Mouse (Mus musculus) G1E-ER4 (cell line): Measurements from ENCODE around the gene Olfr1391. TPM values are rescaled to one million over a fixed set of nuclear protein-coding genes. Genes with fewer than 3 reads are reported as not detected.
"Not testable (repeated sequence)": the region's sequence is repeated elsewhere in the genome, so short reads cannot be mapped to it uniquely, and the experiment has no call there.

ENCODE experiments used
- GATA1 ChIP-seq: IDR thresholded peaks from one replicate; pipeline ENCODE4 v1.8.0; 2012; ENCODE audit warnings: low read length, inconsistent platforms
- polyA plus RNA-seq: library from polyadenylated mRNA; stranded (reverse); fragments of >175 nt; gene quantifications from 2 replicates; pipeline ENCODE4 v1.2.3, GENCODE M21; 2012

Olfr1391 gene
- not detected in 2 replicates for polyA plus RNA-seq

DNA sequence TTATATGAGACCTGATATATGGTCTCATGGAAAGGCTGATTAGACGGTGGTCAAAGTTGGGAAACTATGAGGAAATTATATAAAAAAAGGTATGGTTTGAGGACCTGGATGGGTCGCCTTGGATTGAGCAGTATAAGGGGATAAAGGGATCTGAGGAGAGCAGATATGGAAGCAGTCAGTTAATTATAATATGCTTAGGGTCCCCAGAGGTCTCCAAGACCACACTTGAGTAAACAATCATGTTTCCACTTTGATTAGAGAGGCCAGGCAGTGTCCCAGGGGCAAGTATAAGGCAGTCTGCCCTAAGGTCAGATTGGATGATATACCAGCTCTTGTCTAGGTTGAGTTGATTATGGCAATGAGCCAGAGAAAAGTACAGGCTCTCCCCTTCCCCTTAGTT is at the start of gene Olfr1391:
Gene Olfr1391 (plus strand): TSS at position 301 of the 400 bp plus-strand sequence.
- TF ChIP-seq GATA1: no peak

DNA sequence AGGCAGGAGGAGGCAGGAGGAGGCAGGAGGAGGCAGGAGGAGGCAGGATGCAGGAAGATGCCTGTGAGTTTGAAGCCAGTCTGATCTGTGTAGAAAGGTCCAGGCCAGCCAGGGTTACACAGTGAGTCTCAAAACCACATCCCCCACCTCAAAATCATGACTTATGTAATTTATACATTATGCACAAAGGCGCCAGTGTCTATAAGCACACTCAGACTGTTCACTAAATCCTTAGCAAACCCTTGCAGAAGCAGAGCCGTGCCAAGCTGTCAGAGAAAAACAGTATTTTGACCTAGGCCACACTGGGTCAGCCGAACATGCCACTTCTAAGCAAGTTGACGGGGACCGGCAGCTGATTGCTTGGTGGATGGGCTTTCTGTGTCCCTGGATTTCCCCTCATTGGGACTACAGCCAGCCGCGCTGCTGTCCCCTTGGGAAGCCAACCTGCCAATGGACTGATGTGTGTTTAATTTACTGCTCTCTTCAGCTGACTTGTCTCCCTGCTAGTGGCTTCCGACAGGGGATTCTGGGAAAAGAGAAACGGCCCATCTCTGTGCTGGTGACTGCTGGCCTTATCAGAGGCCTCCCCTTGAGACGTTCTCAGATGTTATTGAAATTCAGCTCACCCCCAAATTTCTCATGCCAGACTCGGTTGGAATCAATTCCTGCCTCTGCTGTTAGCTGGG is 48.6 kb upstream of the Olfr1391 start:
- no peak for TF ChIP-seq GATA1

DNA sequence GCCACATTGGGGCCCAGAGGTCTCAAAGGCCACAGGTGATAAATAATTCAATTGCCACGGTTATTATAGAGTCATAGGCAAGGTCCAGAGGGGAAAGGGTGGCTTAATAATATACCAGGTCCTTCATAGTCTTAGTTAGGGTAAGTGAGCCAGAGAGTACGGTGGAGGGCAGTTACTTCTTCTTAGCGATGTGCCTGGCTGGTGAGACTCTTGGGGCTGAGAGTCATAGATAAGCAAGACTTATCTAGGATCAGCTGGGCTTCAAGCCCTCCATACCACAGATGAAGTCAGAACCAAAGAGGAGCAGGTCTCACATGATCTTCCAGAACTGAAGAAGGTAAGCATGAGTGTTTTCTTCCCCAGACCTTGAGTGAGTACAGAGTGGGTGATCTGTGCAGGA is 44.3 kb upstream of the Olfr1391 start, which contains the start of gene Olfr1393:
Gene Olfr1393 (plus strand): TSS at position 83 of the 400 bp plus-strand sequence.
- TF ChIP-seq GATA1: no peak

DNA sequence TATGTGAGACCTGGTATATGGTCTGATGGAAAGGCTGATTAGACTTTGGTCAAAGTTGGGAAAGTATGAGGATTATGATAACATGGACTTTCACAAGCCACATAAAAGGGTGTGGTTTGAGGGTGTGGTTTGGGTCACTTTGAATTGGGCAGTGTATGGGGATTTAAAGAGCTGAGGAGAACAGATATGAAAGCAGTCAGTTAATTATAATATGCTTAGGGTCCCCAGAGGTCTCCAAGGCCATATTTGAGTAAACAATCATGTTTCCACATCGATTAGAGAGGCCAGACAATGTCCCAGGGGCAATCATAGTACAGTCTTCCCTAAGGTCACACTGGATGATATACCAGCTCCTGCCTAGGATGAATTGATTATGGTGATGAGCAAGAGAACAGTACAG is 37.6 kb upstream of the Olfr1391 start, which contains the start of gene Olfr1392:
Gene Olfr1392 (plus strand): TSS at position 301 of the 400 bp plus-strand sequence.
- not testable (repeated sequence) for TF ChIP-seq GATA1

- TF ChIP-seq GATA1: no peak
These were observed 35.3 kb upstream of the Olfr1391 start for GRCm38 (mm10) chr11:49287251-49287650.

- TF ChIP-seq GATA1: no peak
These were observed 29.8 kb upstream of the Olfr1391 start for GRCm38 (mm10) chr11:49292777-49293176.

GRCm38 (mm10) chr11:49304441-49304840 is 18.1 kb upstream of the Olfr1391 start, which contains the start of gene Olfr10:
Gene Olfr10 (plus strand): TSS chr11:49304741.
- TF ChIP-seq GATA1: no peak

GRCm38 (mm10) chr11:49326726-49327125 is 4.2 kb downstream of the Olfr1391 start:
- no peak for TF ChIP-seq GATA1

DNA sequence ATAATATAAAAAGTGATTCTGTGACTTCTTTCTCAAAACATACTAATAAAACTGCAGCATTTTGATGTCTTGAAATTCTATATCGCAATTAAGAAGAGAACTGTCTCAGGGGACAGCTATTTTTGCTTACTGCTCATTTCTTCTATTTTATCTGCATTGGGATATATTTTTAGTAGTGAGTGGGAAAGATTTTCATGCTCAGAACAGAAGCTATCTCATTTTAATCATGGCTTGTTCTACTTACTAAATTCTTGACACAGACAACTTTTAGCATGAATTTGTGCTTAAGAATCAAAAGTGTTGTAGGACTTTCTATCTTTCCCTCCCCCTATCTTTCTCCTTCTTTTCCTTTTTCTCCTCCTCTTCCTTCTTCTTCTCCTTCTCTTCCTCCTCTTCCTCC is 7.1 kb downstream of the Olfr1391 start:
- TF ChIP-seq GATA1: no peak

GRCm38 (mm10) chr11:49334888-49335287 is 12.3 kb downstream of the Olfr1391 start, which contains the start of gene Olfr1390:
Gene Olfr1390 (plus strand): TSS chr11:49335188.
- TF ChIP-seq GATA1: no peak

DNA sequence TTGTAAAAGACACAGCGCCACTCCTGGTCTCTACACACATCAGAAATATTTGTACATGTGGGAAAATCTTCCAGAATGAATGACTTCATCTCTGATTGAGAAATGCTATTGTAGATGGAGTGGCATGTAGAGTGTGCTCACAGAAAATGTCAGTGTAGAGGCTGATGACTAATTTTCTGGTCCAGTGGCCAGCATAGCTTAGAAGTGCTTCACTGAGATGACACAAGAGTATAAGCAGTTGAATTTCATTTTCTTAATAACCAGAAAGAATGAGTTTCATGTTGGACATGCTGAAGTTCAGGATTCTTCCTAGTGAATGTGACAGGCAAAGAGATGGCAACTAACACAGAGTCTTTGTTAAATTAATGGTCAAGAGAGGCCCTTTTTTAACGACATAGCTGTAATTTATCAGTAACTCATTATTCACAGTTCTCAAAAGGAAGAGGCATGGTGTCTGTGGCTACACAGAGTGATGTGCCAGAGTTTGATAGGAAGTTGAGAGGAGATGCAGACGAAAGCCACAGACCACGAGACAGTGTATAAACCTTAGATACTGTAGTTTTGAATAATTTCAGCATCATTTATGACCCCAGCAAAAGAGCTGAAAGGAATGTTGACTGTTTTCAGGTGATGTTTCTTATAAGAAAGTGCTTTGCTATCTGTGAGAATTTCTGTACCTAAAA is 14.7 kb downstream of the Olfr1391 start:
- TF ChIP-seq GATA1: no peak

Other genes starting within 250 kb of the Olfr1391 start
- 0.44 and 0.90 TPM in 2 replicates for gene Ifi47, start 246.2 kb upstream of the Olfr1391 start, polyA plus RNA-seq
- gene Olfr1396, start 207.9 kb upstream of the Olfr1391 start, polyA plus RNA-seq: not detected in 2 replicates
- gene Olfr1395, start 180.5 kb upstream of the Olfr1391 start, polyA plus RNA-seq: not detected in 2 replicates
- gene Olfr1394, start 168.4 kb upstream of the Olfr1391 start, polyA plus RNA-seq: not detected in 2 replicates
- gene Btnl9, start 135.6 kb upstream of the Olfr1391 start, polyA plus RNA-seq: not detected in 2 replicates
- 6.1 and 8.3 TPM in 2 replicates for gene Zfp62, start 119.5 kb upstream of the Olfr1391 start, polyA plus RNA-seq
- gene Mgat1, start 78.6 kb upstream of the Olfr1391 start, polyA plus RNA-seq: 44.7 and 51.8 TPM in 2 replicates
- gene Olfr1393, start 44.4 kb upstream of the Olfr1391 start, polyA plus RNA-seq: not detected in 2 replicates
- gene Olfr1392, start 37.5 kb upstream of the Olfr1391 start, polyA plus RNA-seq: not detected in 2 replicates
- gene Olfr10, start 18.0 kb upstream of the Olfr1391 start, polyA plus RNA-seq: not detected in 2 replicates
- gene Olfr1390, start 12.4 kb downstream of the Olfr1391 start, polyA plus RNA-seq: not detected in 2 replicates
- gene Olfr1389, start 100.3 kb downstream of the Olfr1391 start, polyA plus RNA-seq: not detected in 2 replicates
- gene Olfr1388, start 113.9 kb downstream of the Olfr1391 start, polyA plus RNA-seq: 0.03 TPM in 1 of 2 replicates, not detected in the other
- gene Olfr1387, start 132.6 kb downstream of the Olfr1391 start, polyA plus RNA-seq: not detected in 2 replicates
- gene Olfr1386, start 142.3 kb downstream of the Olfr1391 start, polyA plus RNA-seq: not detected in 2 replicates
- gene Olfr1385, start 166.3 kb downstream of the Olfr1391 start, polyA plus RNA-seq: not detected in 2 replicates
- not detected in 2 replicates for gene Olfr1384, start 184.0 kb downstream of the Olfr1391 start, polyA plus RNA-seq
- not detected in 2 replicates for gene Olfr1383, start 196.9 kb downstream of the Olfr1391 start, polyA plus RNA-seq
- not detected in 2 replicates for gene Olfr1382, start 205.5 kb downstream of the Olfr1391 start, polyA plus RNA-seq
- not detected in 2 replicates for gene Olfr1381, start 220.7 kb downstream of the Olfr1391 start, polyA plus RNA-seq
- gene Olfr1380, start 234.1 kb downstream of the Olfr1391 start, polyA plus RNA-seq: not detected in 2 replicates